Mouse (Mus musculus) thymus, postnatal 25 days (tissue): ENCODE measurements around the gene Ceacam3.
"Not testable (repeated sequence)": the region's sequence is repeated elsewhere in the genome, so short reads cannot be mapped to it uniquely, and the experiment has no call there.

ENCODE experiments used
- DNase-seq: peaks from one replicate; pipeline ENCODE4 v3.0.0; 2022

Gene Ceacam3

DNA sequence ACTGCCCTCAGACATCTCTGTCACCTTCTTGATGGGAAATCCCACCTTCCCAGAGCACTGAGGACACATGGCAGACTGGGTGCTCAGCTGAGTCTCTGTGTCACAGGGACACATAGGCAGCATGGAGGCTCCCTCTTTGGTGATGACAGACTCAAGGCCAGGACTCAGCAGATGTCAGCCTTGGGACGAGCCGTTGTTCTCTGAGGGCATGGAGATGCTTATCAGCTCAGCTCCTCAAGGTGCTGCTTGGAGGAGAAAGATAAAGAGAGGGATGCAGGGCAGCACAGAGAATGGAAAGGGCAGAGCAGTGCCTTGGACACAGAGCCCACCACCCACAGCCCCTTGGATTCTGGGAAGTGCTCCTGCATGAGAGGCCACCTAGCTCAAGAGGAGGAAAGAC, at the start of gene Ceacam3:
TSS of gene Ceacam3 (plus strand) at position 352 of the 400 bp plus-strand sequence.
- DNase-seq, result no peak

DNA sequence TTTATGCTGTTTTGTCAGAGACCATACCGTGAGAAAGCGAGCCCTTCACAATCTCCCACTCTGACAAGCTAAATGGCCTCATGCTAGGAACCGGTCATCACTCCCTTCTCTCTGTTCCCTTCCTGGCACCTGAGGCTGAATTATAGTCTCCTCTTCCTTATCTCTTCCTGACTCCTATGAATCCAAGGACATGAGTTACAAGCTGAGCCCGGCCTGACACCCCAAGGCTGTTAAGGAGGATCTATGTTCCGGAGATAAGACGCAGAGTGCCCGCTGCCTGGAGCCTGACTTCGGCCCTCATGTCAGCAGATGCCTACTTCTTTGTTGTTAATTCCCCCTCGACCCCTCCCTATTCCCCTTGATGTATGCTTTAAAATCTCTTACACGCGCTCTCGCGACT, 48.5 kb upstream of the Ceacam3 start:
- DNase-seq, result not testable (repeated sequence)

DNA sequence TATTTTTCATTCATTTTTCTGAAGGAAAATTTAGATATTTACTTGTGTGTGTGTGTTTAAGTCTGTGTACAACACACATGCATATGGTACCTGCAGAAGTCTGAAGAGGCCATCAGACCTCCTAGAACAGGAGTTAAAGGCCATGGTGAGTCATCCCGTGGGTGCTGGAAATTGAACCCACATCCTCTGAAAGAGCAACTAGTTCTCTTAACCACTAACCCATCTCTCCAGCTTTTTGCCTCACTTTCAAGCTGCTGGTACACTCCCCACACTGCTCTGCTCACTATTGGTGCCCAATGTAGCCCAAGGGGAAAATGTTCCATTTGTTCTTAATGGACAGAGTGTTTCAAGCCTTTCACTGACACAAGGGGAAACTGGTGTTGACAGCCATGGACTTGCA, 14.8 kb upstream of the Ceacam3 start:
- DNase-seq, result no peak

DNA sequence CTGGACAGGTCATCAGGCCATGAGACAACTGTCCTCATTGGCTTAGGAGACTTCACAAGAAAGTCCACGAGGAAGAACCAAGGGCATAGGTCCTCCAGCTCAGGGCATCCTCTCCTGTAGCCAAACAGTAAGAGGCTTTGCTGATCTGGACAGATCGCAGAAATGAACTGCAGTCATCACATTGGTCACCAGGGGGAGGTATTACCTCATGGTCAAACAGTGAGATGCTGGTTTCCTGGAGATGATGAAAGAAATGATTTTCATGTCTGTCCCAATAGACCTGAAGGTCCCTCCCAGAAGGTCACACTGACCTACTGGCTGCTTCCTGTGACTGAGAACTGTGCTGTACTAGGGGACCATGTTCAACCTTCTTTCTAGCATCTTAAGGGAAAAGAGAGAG, 5.6 kb downstream of the Ceacam3 start:
- peak; percentile 36 for DNase-seq

DNA sequence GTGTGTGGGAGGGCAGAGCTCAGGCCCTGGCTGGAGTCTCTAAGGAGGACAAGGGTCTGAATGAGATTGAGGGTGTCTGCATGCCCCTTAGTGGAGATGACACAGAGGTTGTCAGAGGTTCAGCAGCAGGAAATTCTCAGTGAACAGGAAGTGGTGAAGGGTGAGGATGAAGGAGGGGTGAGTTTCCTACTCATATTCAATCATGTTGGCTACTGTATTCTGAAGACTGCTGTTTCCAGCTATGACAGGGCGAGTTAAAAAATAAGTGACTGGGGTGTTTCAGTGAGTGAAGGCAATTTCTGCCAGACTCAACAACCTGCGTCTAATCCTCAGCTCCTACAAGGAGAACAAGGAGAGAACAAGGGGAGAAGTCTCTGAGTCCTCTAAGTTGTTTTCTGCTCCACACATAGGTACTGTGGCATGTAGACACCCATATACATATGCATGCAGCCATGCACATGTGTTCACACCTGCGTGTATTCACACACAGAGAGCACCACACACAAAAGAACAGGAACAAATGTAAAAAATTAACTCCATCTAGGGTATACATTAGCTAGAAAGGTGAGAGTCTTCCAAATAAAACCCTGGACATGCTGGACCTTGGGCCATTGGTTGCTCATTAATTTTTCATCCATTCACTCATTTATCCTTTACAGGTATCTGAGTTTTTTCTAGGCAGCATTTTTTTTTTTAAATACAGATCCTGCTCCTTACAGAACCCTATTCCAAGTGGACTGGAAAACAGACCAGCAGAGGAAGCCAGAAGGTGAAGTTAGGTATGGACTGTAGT, 7.0 kb downstream of the Ceacam3 start:
- DNase-seq, result no peak

DNA sequence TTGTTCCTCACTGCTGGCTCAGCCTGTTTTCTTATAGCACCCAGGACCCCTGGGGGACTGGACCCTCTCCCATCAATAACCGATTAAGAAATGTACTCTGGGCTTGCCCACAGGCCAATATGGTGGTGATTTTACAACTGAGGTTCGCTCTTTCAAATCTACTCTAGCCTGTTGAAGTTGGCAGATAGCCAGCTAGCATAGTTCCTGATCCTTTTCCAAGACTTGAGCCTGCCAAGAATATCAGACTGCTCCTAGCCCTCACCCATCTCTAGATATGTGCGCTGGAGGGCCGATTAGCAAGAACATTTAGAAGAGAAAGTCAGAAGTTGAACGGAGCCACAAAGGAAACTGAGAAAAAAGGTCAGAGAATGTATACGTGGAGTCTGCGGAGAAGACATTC, 8.9 kb downstream of the Ceacam3 start:
- DNase-seq, result no peak

DNA sequence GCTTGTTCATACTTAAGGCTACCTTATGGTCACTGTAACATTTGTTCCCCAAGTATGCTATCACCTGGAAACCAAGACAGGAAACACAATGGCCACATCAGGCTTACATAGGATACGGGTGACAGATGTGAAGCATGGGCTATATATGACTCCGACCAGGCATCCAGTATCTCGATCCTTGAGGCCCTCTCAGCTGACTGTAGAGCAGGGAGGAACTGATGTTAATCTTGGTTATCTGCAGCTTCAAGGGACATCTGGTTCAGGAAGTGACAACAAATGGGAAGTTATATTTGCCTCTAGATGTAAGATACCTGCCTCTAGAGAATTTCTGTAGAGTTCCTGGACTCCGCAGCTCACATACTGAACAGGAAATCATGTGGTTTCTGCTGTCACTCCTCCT, 21.7 kb downstream of the Ceacam3 start:
- DNase-seq, result no peak

DNA sequence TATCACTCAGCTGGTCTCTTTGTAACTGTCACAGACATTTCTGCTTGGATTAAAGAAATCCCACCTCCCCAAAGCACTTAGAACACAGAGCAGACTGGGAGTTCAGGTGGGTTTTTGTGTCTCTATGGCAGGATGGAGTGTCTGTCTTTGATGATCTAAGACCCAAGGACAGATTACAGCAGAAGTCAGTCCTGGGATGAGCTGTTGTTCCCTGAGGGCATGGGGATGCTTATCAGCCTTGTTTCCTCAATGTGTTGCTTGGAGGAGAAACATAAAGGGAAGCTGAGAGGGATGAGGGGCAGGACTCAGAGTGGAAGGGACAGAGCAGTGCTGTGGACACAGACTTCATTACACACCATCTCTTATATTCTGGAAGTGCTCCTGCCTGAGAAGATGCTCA, 53.1 kb downstream of the Ceacam3 start, which contains the start of gene Psg29:
TSS of gene Psg29 (plus strand) at position 301 of the 400 bp plus-strand sequence.
- no peak for DNase-seq

DNA sequence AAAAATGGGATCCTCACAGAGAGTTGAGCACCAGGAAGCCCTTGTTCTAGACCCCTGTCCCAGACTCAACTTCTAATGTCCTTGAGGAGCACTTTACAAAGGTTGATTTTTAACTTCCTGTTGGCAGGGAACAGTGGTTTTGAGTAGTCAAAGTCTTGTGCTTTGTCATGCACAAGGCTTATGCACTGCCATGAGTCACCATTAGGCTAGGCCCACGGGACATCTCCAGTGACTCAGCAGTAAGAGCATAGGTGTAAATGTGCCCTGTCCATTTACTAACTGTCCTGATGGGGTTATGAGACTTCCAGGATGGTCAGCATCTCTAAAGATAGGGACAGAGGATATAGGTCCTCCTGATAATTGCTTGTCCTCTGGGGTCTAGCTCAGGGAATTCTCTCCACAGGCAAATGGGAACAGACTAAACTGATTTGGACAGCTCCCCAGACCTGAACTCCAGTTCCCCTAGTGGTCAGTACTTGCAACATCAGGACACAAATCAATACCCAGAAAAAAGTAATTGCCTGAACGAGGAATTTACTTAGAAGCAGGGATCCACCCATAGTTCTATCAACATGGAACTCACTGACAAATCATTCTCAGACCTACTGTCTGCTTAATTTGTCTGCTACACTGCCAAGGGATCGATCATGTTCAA, 55.6 kb downstream of the Ceacam3 start:
- no peak for DNase-seq
